16 mouse cellular contexts compared by ENCODE assay signal in genomic region chr2:115948630-115949426, GRCm38 (mm10).
DNase-seq lines count a peak whose midpoint lies in the region; ATAC-seq lines count a peak whose summit lies in the region.
"Had no signal": no experiment of that assay in that cellular context is flagged by ENCODE, and none has a peak within 500 bp of the region (broad histone marks: within the 10 kb centered on the region; RNA-seq: fewer than 3 reads in every experiment).

No protein-coding gene starts in this region.

- peaks cover 8% of the 10 kb centered on the region; the same call in 1 of the 2 replicates for H3K36me3 ChIP-seq in forebrain, embryonic 12.5 days (replicated peaks)
- H3K36me3 ChIP-seq in forebrain, embryonic 10.5 days (replicated peaks): 0 out of 2 replicates have a peak, but pooled peaks cover 13% of the 10 kb centered on the region
- H3K36me3 ChIP-seq in hindbrain, embryonic 12.5 days: 0 out of 2 replicates have a peak, but pooled peaks cover 7% of the 10 kb centered on the region
- peaks cover 46% of the 10 kb centered on the region for H3K36me3 ChIP-seq in hindbrain, embryonic 10.5 days
- H3K36me3 ChIP-seq in neural tube, embryonic 13.5 days: no peaks in the 10 kb centered on the region
- H3K36me3 ChIP-seq: embryonic facial prominence, embryonic 15.5 days; limb, embryonic 12.5 days had no signal

- H3K27me3 ChIP-seq in forebrain, embryonic 12.5 days: no peaks in the 10 kb centered on the region
- H3K27me3 ChIP-seq in forebrain, embryonic 10.5 days (ENCODE audit: poor library complexity, severe bottlenecking): no peaks in the 10 kb centered on the region
- no peaks in the 10 kb centered on the region for H3K27me3 ChIP-seq in hindbrain, embryonic 12.5 days
- H3K27me3 ChIP-seq in hindbrain, embryonic 10.5 days (ENCODE audit: insufficient read depth, poor library complexity, severe bottlenecking): no peaks in the 10 kb centered on the region
- no peaks in the 10 kb centered on the region for H3K27me3 ChIP-seq in neural tube, embryonic 13.5 days
- H3K27me3 ChIP-seq: CH12.LX; embryonic facial prominence, embryonic 15.5 days; limb, embryonic 12.5 days had no signal

- H3K4me3 ChIP-seq in forebrain, embryonic 12.5 days (replicated peaks): no peak overlapping the region
- no peak overlapping the region for H3K4me3 ChIP-seq in forebrain, embryonic 10.5 days
- no peak overlapping the region for H3K4me3 ChIP-seq in hindbrain, embryonic 12.5 days
- H3K4me3 ChIP-seq in hindbrain, embryonic 10.5 days: no peak overlapping the region
- no peak overlapping the region for H3K4me3 ChIP-seq in neural tube, embryonic 13.5 days
- H3K4me3 ChIP-seq: embryonic facial prominence, embryonic 15.5 days; limb, embryonic 12.5 days had no signal

- no peak overlapping the region for H3K27ac ChIP-seq in forebrain, embryonic 12.5 days
- no peak overlapping the region for H3K27ac ChIP-seq in forebrain, embryonic 10.5 days
- H3K27ac ChIP-seq in hindbrain, embryonic 12.5 days: 0 out of 2 replicates have a peak overlapping the region, but pooled peaks have one; percentile 66
- H3K27ac ChIP-seq in hindbrain, embryonic 10.5 days: no peak overlapping the region
- H3K27ac ChIP-seq in neural tube, embryonic 13.5 days (replicated peaks): no peak overlapping the region
- H3K27ac ChIP-seq: kidney, postnatal 0 days; limb, embryonic 12.5 days; liver, embryonic 14.5 days had no signal

- H3K4me1 ChIP-seq in forebrain, embryonic 12.5 days: peaks cover 4% of the 10 kb centered on the region; the same call in 1 of the 2 replicates
- H3K4me1 ChIP-seq in forebrain, embryonic 10.5 days: peaks cover 7% of the 10 kb centered on the region; the same call in 1 of the 2 replicates
- peaks cover 21% of the 10 kb centered on the region for H3K4me1 ChIP-seq in hindbrain, embryonic 12.5 days
- H3K4me1 ChIP-seq in hindbrain, embryonic 10.5 days (replicated peaks): peaks cover 16% of the 10 kb centered on the region; the same call in 1 of the 2 replicates
- 0 out of 2 replicates have a peak, but pooled peaks cover 9% of the 10 kb centered on the region for H3K4me1 ChIP-seq in neural tube, embryonic 13.5 days (replicated peaks)

- no peak for DNase-seq in forebrain, embryonic 10.5 days (ENCODE audit: extremely low spot score, low spot score)
- no peak for DNase-seq in hindbrain, embryonic 10.5 days (ENCODE audit: low spot score)
- DNase-seq in neural tube, embryonic 10.5 days (ENCODE audit: extremely low spot score, low spot score): no peak
- no peak for DNase-seq in thymus, postnatal 14 days
- DNase-seq in urinary bladder, adult 2 months (ENCODE audit: low spot score): no peak
- DNase-seq: cerebellum, adult 9-10 months; right cerebral cortex, adult 18-20 months had no signal

- ATAC-seq in forebrain, embryonic 12.5 days (ENCODE audit: low FRiP score): 0 out of 2 replicates have a peak, but pooled peaks have one; percentile 28
- ATAC-seq in hindbrain, embryonic 12.5 days (ENCODE audit: low FRiP score): 0 out of 2 replicates have a peak, but pooled peaks have one; percentile 20
- ATAC-seq in neural tube, embryonic 13.5 days (ENCODE audit: low read depth): peak; percentile 48; the same call in 1 of the 2 replicates
- ATAC-seq: intestine, embryonic 16.5 days had no signal

- WGBS in forebrain, embryonic 12.5 days: 86% methylated on average over 7 of the region's 7 CpGs
- WGBS in forebrain, embryonic 10.5 days: 91% methylated on average over 7 of the region's 7 CpGs
- WGBS in hindbrain, embryonic 12.5 days: 90% methylated on average over 7 of the region's 7 CpGs
- WGBS in hindbrain, embryonic 10.5 days: 92% methylated on average over 7 of the region's 7 CpGs
- WGBS in neural tube, embryonic 13.5 days: 88% methylated on average over 7 of the region's 7 CpGs

- H3K4me2 ChIP-seq in forebrain, embryonic 12.5 days: no peak overlapping the region
- no peak overlapping the region for H3K4me2 ChIP-seq in hindbrain, embryonic 12.5 days (replicated peaks)
- no peak overlapping the region for H3K4me2 ChIP-seq in neural tube, embryonic 13.5 days
- H3K4me2 ChIP-seq: embryonic facial prominence, embryonic 15.5 days had no signal

- no peaks in the 10 kb centered on the region for H3K9me3 ChIP-seq in forebrain, embryonic 12.5 days
- H3K9me3 ChIP-seq in forebrain, embryonic 10.5 days: no peaks in the 10 kb centered on the region
- no peaks in the 10 kb centered on the region for H3K9me3 ChIP-seq in hindbrain, embryonic 12.5 days (replicated peaks)
- no peaks in the 10 kb centered on the region for H3K9me3 ChIP-seq in hindbrain, embryonic 10.5 days
- no peaks in the 10 kb centered on the region for H3K9me3 ChIP-seq in neural tube, embryonic 13.5 days
- H3K9me3 ChIP-seq: embryonic facial prominence, embryonic 15.5 days; limb, embryonic 12.5 days had no signal

- no peak overlapping the region for H3K9ac ChIP-seq in forebrain, embryonic 12.5 days
- H3K9ac ChIP-seq in hindbrain, embryonic 12.5 days: no peak overlapping the region
- no peak overlapping the region for H3K9ac ChIP-seq in neural tube, embryonic 13.5 days
- H3K9ac ChIP-seq: embryonic facial prominence, embryonic 15.5 days; limb, embryonic 12.5 days; liver, embryonic 14.5 days had no signal
